20 mouse cellular contexts compared by ENCODE assay signal in the genomic region with DNA sequence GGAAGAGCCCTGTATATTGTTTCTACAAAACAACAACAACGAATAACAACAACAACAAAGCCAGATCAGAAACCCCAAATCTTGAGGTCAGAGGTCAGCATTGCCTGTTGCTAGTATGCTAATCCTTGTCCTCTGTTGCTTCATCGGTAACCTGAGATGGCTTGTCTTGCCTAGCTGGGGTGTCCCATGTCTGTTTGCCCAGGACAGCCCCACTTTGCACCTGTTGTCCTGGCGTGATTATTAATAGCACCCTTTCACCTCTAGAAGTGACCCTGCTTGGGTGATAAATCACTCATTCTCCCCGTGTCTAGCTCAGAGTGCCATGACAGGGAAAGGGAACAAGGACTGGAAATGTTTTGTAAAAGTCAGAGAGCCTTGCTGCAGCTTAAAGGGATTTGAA.
DNase-seq lines count a peak whose midpoint lies in the region; ATAC-seq and TF ChIP-seq lines count a peak whose summit lies in the region.
"Had no signal": no experiment of that assay in that cellular context is flagged by ENCODE, and none has a peak within 500 bp of the region (broad histone marks: within the 10 kb centered on the region; RNA-seq: fewer than 3 reads in every experiment).

No protein-coding gene starts in this region.

- H3K9ac ChIP-seq in hindbrain, embryonic 14.5 days = no peak overlapping the region
- H3K9ac ChIP-seq in midbrain, postnatal 0 days (replicated peaks; ENCODE audit: low read length, poor library complexity, severe bottlenecking) = no peak overlapping the region
- H3K9ac ChIP-seq: embryonic facial prominence, embryonic 13.5 days; forebrain, embryonic 13.5 days; liver, embryonic 14.5 days had no signal

- DNase-seq in hindbrain, embryonic 10.5 days (ENCODE audit: low spot score) = peak; percentile 15
- DNase-seq in hindbrain, embryonic 14.5 days (ENCODE audit: low spot score) = no peak
- DNase-seq in embryo, embryonic 10.5 days (ENCODE audit: low spot score) = peak; percentile 39
- DNase-seq in gastrocnemius, adult 8-10 months (ENCODE audit: low spot score in 2 of 2) = peak; percentile 45 to 68
- no peak for DNase-seq in midbrain, postnatal 0 days (ENCODE audit: low spot score)
- DNase-seq: adrenal gland, adult 2 months; cerebellum, adult 11 months; cerebellum, adult 9-11 months; kidney, adult 2 months; kidney, postnatal 10 days; lung, postnatal 4 days; spleen, adult 18-20 months had no signal

- H3K27ac ChIP-seq in hindbrain, embryonic 10.5 days = no peak overlapping the region
- no peak overlapping the region for H3K27ac ChIP-seq in hindbrain, embryonic 14.5 days
- H3K27ac ChIP-seq in midbrain, postnatal 0 days (ENCODE audit: low read depth, low read length) = no peak overlapping the region
- H3K27ac ChIP-seq: embryonic facial prominence, embryonic 13.5 days; forebrain, embryonic 13.5 days; hindbrain, postnatal 0 days; liver, embryonic 14.5 days had no signal

- H3K36me3 ChIP-seq in hindbrain, embryonic 10.5 days = no peaks in the 10 kb centered on the region
- no peaks in the 10 kb centered on the region for H3K36me3 ChIP-seq in hindbrain, embryonic 14.5 days (replicated peaks; ENCODE audit: control insufficient read depth, insufficient read depth)
- no peaks in the 10 kb centered on the region for H3K36me3 ChIP-seq in myocyte (ENCODE audit: control insufficient read depth, insufficient read depth)
- no peaks in the 10 kb centered on the region for H3K36me3 ChIP-seq in midbrain, postnatal 0 days (ENCODE audit: insufficient read depth, low read length)
- H3K36me3 ChIP-seq: embryonic facial prominence, embryonic 13.5 days had no signal

- WGBS in hindbrain, embryonic 10.5 days = 29% methylated on average over 4 of the region's 4 CpGs
- 31% methylated on average over 4 of the region's 4 CpGs for WGBS in hindbrain, embryonic 14.5 days
- 27% methylated on average over 4 of the region's 4 CpGs for WGBS in midbrain, postnatal 0 days

- peaks cover 6% of the 10 kb centered on the region; the same call in 1 of the 2 replicates for H3K4me1 ChIP-seq in hindbrain, embryonic 10.5 days (replicated peaks)
- no peaks in the 10 kb centered on the region for H3K4me1 ChIP-seq in hindbrain, embryonic 14.5 days (replicated peaks; ENCODE audit: control insufficient read depth, insufficient read depth, low read length)
- no peaks in the 10 kb centered on the region for H3K4me1 ChIP-seq in midbrain, postnatal 0 days (ENCODE audit: insufficient read depth, low read length)
- H3K4me1 ChIP-seq: embryonic facial prominence, embryonic 13.5 days; forebrain, embryonic 13.5 days had no signal

- H3K79me2 ChIP-seq in myocyte (ENCODE audit: control insufficient read depth, insufficient read depth) = no peaks in the 10 kb centered on the region

- H3K4me2 ChIP-seq in hindbrain, embryonic 14.5 days (replicated peaks) = no peak overlapping the region
- peak overlapping the region; percentile 30 for H3K4me2 ChIP-seq in myocyte (ENCODE audit: low read depth)
- no peak overlapping the region for H3K4me2 ChIP-seq in midbrain, postnatal 0 days (ENCODE audit: low read depth, low read length, poor library complexity, severe bottlenecking)
- H3K4me2 ChIP-seq: embryonic facial prominence, embryonic 13.5 days; forebrain, embryonic 13.5 days; midbrain, embryonic 11.5 days had no signal

- no peak for TF ChIP-seq CTCF in midbrain, postnatal 0 days (IDR thresholded peaks at IDR 0.05)

- ATAC-seq in hindbrain, embryonic 14.5 days (ENCODE audit: low FRiP score) = no peak
- ATAC-seq in midbrain, postnatal 0 days (ENCODE audit: low FRiP score) = no peak
- no peak for ATAC-seq in megakaryocyte, adult 5-6 weeks (ENCODE audit: poor library complexity, severe bottlenecking)
- ATAC-seq: forebrain, embryonic 13.5 days; hindbrain, postnatal 0 days had no signal

- no peaks in the 10 kb centered on the region for H3K9me3 ChIP-seq in hindbrain, embryonic 10.5 days
- H3K9me3 ChIP-seq in hindbrain, embryonic 14.5 days (ENCODE audit: control insufficient read depth, low read length) = no peaks in the 10 kb centered on the region
- no peaks in the 10 kb centered on the region for H3K9me3 ChIP-seq in midbrain, postnatal 0 days (ENCODE audit: low read length)
- H3K9me3 ChIP-seq: embryonic facial prominence, embryonic 13.5 days; forebrain, embryonic 13.5 days had no signal

- no peak for TF ChIP-seq POLR2A in myocyte (IDR thresholded peaks at IDR 0.05; ENCODE audit: insufficient read length, low read depth)

- H3K4me3 ChIP-seq in hindbrain, embryonic 10.5 days = no peak overlapping the region
- H3K4me3 ChIP-seq in hindbrain, embryonic 14.5 days (replicated peaks; ENCODE audit: low read length) = no peak overlapping the region
- H3K4me3 ChIP-seq in myocyte = no peak overlapping the region
- H3K4me3 ChIP-seq in midbrain, postnatal 0 days (ENCODE audit: low read depth, low read length) = no peak overlapping the region
- H3K4me3 ChIP-seq: embryonic facial prominence, embryonic 13.5 days; erythroblast, embryonic 14.5 days; forebrain, embryonic 13.5 days had no signal

- no peak overlapping the region for H3ac ChIP-seq in myocyte (ENCODE audit: control insufficient read depth, insufficient read length)

- no peaks in the 10 kb centered on the region for H3K27me3 ChIP-seq in hindbrain, embryonic 10.5 days (ENCODE audit: insufficient read depth, poor library complexity, severe bottlenecking)
- no peaks in the 10 kb centered on the region for H3K27me3 ChIP-seq in hindbrain, embryonic 14.5 days (ENCODE audit: control insufficient read depth, insufficient read depth, low read length)
- no peaks in the 10 kb centered on the region for H3K27me3 ChIP-seq in myocyte (ENCODE audit: control insufficient read depth, insufficient read depth, insufficient read length)
- H3K27me3 ChIP-seq in midbrain, postnatal 0 days (ENCODE audit: insufficient read depth, low read length) = no peaks in the 10 kb centered on the region
- H3K27me3 ChIP-seq: embryonic facial prominence, embryonic 13.5 days; forebrain, embryonic 13.5 days had no signal

TF ChIP-seq in myocyte, 11 proteins besides CTCF, POLR2A, EP300 and RAD21:
- TF ChIP-seq CEBPB (IDR thresholded peaks at IDR 0.05; ENCODE audit: insufficient read depth, poor library complexity, severe bottlenecking) = peak; percentile 81; the same call in 1 of the 2 replicates
- peak; percentile 78 to 99 (median 79) for TF ChIP-seq MYOD1 (IDR thresholded peaks at IDR 0.05; ENCODE audit: control insufficient read depth in 1 of 3, insufficient read length in 2 of 3, low read depth in 2 of 3)
- peak; percentile 57 for TF ChIP-seq TCF12 (IDR thresholded peaks at IDR 0.05; ENCODE audit: insufficient read depth, poor library complexity, severe bottlenecking)
- no peak for TF ChIP-seq REST (IDR thresholded peaks at IDR 0.05; ENCODE audit: insufficient read depth, insufficient read length)
- peak; percentile 59 to 95 (median 89) for TF ChIP-seq MYOG (IDR thresholded peaks at IDR 0.05; ENCODE audit: control insufficient read depth in 1 of 3, insufficient read depth in 1 of 3, insufficient read length in 2 of 3, low read depth in 2 of 3)
- TF ChIP-seq SRF (IDR thresholded peaks at IDR 0.05; ENCODE audit: control insufficient read depth, insufficient read length, low read depth) = no peak
- TF ChIP-seq USF1 (IDR thresholded peaks at IDR 0.05; ENCODE audit: low read depth) = no peak

Comparison
In these comparisons a context has a peak if more than half of its experiments do, and no peak if none do; other contexts are left out.
1. DNase-seq: peak in hindbrain, embryonic 10.5 days (single experiment), embryo, embryonic 10.5 days (single experiment) and gastrocnemius, adult 8-10 months (2 of 2); none in hindbrain, embryonic 14.5 days (single experiment) and midbrain, postnatal 0 days (single experiment).